Mouse (Mus musculus) embryonic facial prominence, embryonic 15.5 days (tissue): ENCODE results near the gene Gm281. TPM values are rescaled to one million over a fixed set of nuclear protein-coding genes. Genes with fewer than 3 reads are reported as not detected.

Experiments used
- ATAC-seq: fragments of 200-750 bp; cut with Nextera tagmentation; 2 replicates; pipeline ENCODE4 v1.8.0; 2017; ENCODE audit warnings: low read depth, moderate TSS enrichment; ENCODE audit not compliant: insufficient number of reproducible peaks, low FRiP score, low TSS enrichment
- H3K27ac ChIP-seq: fragments of 300-500 bp; sonication (generic); replicated peaks from 2 replicates; pipeline ENCODE4 v1.5.1; 2015; ENCODE audit warnings: mild to moderate bottlenecking, inconsistent platforms
- H3K27me3 ChIP-seq: fragments of 300-500 bp; sonication (generic); 2 replicates; pipeline ENCODE4 v1.6.1; 2015; ENCODE audit warnings: inconsistent platforms
- H3K36me3 ChIP-seq: fragments of 300-500 bp; sonication (generic); 2 replicates; pipeline ENCODE4 v1.6.1; 2015; ENCODE audit warnings: mild to moderate bottlenecking, inconsistent platforms
- H3K4me1 ChIP-seq: fragments of 300-500 bp; sonication (generic); 2 replicates; pipeline ENCODE4 v1.6.1; 2015; ENCODE audit warnings: inconsistent platforms
- H3K4me2 ChIP-seq: fragments of 300-500 bp; sonication (generic); replicated peaks from 2 replicates; pipeline ENCODE4 v1.6.1; 2015; ENCODE audit warnings: mild to moderate bottlenecking, inconsistent platforms
- H3K4me3 ChIP-seq: fragments of 300-500 bp; sonication (generic); replicated peaks from 2 replicates; pipeline ENCODE4 v1.5.1; 2015; ENCODE audit warnings: mild to moderate bottlenecking, inconsistent platforms
- H3K9ac ChIP-seq: fragments of 300-500 bp; sonication (generic); 2 replicates; pipeline ENCODE4 v1.6.1; 2015; ENCODE audit warnings: inconsistent platforms
- H3K9me3 ChIP-seq: fragments of 300-500 bp; sonication (generic); replicated peaks from 2 replicates; pipeline ENCODE4 v1.6.1; 2016; ENCODE audit warnings: inconsistent platforms
- WGBS: fragments of 180-500 bp; shearing (Covaris S2); methylation state at CpG from one replicate; pipeline ENCODE4 v1.1.7; 2015; 5-methylcytosine and 5-hydroxymethylcytosine counted together
- microRNA-seq: library from miRNA; unstranded; fragments of <30 nt; microRNA quantifications from one replicate; pipeline ENCODE4, GENCODE M21; 2016; ENCODE audit warnings: borderline number of aligned reads
- polyA plus RNA-seq: library from polyadenylated mRNA; unstranded; fragments of >200 nt; fragmentation: Nextera tagmentation; extraction: Ambion mirVana; gene quantifications from 2 replicates; pipeline ENCODE4 v1.2.1, GENCODE M21; 2015

The Gm281 gene
- polyA plus RNA-seq, 1 experiment from 2014 or later: 1.5 TPM

DNA sequence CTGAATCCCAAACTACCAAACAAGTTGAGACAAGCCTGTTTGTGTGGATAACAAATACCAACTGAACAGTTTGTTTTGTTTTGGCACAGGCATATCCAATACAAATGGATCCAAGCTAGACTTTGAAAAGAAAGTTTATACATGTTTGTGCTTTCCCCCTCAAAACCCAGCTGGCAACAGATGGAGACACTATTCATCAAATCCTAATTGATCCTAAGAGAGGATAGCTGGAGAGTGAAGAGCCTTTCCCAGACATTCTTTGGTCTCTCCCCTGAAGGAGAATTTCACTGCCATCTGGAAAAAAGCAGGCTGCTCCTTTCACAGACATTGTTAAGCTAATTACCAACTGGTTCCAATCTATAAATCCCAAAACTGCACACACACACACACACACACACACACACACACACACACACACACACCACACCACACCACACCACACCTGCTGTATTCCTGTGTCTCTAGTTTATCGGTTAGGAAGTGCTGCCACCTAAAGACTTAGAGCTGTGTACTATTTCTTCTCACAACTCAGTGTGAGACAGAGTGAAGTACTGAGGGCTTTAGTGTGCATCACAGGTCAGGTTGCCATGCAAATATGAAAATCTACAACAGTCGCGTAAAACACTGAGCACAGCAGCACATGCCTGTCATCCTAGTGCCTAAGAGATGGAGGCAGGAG is 101.3 kb downstream of the Gm281 start:
- no peak overlapping the region for H3K4me2 ChIP-seq
- H3K4me1 ChIP-seq: no peaks in the 10 kb centered on the region
- WGBS: 64% methylated on average over 3 of the region's 3 CpGs
- H3K27me3 ChIP-seq: no peaks in the 10 kb centered on the region
- no peaks in the 10 kb centered on the region for H3K36me3 ChIP-seq
- peak; percentile 34 for ATAC-seq
- H3K9ac ChIP-seq: no peak overlapping the region
- no peaks in the 10 kb centered on the region for H3K9me3 ChIP-seq
- no peak overlapping the region for H3K27ac ChIP-seq
- H3K4me3 ChIP-seq: no peak overlapping the region

DNA sequence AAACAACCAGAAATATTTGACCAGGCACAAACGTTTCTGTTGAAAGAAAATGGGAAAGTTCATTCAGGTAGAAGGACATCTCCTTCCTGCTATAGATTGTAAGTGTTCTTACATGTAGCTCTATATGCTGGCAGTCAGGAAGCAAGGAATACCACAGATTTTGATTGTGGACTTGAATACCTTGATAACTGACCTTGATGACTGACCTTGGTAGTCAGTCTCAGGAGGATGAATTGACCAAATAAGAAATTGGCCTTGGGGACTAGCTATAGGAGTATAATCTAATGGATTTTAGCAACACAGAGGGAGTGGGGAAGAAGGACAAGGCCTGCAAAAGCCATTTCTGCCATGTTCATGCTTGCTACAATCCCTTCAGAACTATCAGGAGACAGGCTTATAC is 123.8 kb downstream of the Gm281 start:
- 15% methylated on average over 1 of the region's 1 CpGs for WGBS
- H3K4me3 ChIP-seq: no peak overlapping the region
- no peaks in the 10 kb centered on the region for H3K9me3 ChIP-seq
- no peak overlapping the region for H3K4me2 ChIP-seq
- no peak overlapping the region for H3K27ac ChIP-seq
- H3K4me1 ChIP-seq: no peaks in the 10 kb centered on the region
- no peaks in the 10 kb centered on the region for H3K27me3 ChIP-seq
- ATAC-seq: no peak
- H3K36me3 ChIP-seq: no peaks in the 10 kb centered on the region
- no peak overlapping the region for H3K9ac ChIP-seq

DNA sequence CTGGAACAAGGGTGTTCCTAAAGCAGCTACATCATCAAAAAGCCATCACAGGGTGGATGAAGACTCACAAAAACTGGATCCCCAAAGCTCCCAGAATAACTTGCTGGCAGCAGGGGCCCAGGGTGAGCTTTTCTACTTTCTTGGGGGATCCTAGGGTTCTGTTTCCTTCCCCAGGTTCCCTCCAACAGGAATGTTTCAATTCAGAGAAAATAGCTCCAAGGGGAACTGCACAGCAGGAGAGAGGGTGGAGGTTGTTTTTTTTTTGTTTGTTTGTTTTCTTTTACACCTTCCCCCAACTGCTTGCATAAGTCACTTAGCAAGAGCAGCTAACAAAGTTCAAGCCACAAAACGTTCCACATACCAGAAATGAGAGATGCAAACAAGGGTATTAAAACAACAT is 124.3 kb downstream of the Gm281 start:
- no peak overlapping the region for H3K4me2 ChIP-seq
- ATAC-seq: no peak
- H3K27me3 ChIP-seq: no peaks in the 10 kb centered on the region
- no peaks in the 10 kb centered on the region for H3K36me3 ChIP-seq
- no peak overlapping the region for H3K4me3 ChIP-seq
- no peaks in the 10 kb centered on the region for H3K9me3 ChIP-seq
- no peak overlapping the region for H3K9ac ChIP-seq
- no peak overlapping the region for H3K27ac ChIP-seq
- 11% methylated on average over 1 of the region's 1 CpGs for WGBS
- H3K4me1 ChIP-seq: no peaks in the 10 kb centered on the region

- H3K27ac ChIP-seq: no peak overlapping the region
- no peak for ATAC-seq
- H3K36me3 ChIP-seq: no peaks in the 10 kb centered on the region
- no peaks in the 10 kb centered on the region for H3K9me3 ChIP-seq
- no peaks in the 10 kb centered on the region for H3K4me1 ChIP-seq
- H3K4me3 ChIP-seq: no peak overlapping the region
- H3K27me3 ChIP-seq: no peaks in the 10 kb centered on the region
- H3K4me2 ChIP-seq: no peak overlapping the region
- 41% methylated on average over 4 of the region's 4 CpGs for WGBS
- no peak overlapping the region for H3K9ac ChIP-seq
These were observed 131.3 kb downstream of the Gm281 start for GRCm38 (mm10) chr14:13782970-13783369.

DNA sequence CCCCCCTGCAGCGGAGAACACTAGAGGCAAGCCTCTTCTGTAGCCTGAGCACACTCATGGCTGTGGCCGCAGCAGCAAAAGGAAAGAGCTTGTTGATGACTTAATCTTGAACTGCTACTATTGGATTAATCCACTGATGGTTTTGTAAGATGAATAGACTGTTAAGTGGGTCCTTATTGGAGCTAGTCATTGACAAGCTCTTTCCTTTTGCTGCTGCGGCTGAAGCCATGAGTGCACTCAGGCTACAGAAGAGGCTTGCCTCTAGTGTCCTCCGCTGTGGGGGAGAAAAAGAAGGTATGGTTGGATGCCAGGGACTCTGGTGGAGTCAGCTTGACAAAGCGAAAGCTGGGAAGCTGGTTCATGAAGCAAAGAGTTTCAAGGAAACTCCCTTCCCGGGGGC is 135.9 kb downstream of the Gm281 start:
- Histone ChIP-seq H3K4me1 (no peaks in the 10 kb centered on the region), H3K9ac (no peak overlapping the region), H3K27me3 (no peaks in the 10 kb centered on the region), H3K4me2 (no peak overlapping the region), H3K36me3 (no peaks in the 10 kb centered on the region), H3K27ac (no peak overlapping the region), H3K9me3 (no peaks in the 10 kb centered on the region), H3K4me3 (no peak overlapping the region)
- WGBS: 72% methylated on average over 5 of the region's 6 CpGs
- no peak for ATAC-seq

DNA sequence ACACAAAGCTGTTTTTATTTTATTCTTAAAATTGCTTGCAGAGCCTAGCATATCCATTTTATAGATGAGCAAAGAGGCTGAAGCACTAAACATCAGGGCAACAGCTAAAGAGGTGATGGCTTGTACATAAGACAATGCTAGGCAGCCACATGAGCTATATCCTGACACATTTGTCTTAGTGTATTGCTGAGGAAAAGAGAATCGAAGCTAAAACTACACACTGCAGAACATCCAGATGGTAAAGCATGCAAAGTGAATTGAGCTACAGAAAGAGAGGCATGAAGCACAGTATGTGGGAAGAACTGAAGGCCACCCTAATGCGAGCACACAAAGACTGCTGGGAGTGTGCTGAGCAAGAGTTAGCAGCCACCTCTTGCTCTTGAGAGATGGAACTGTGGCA is 143.1 kb downstream of the Gm281 start:
- Histone ChIP-seq H3K4me1 (peaks cover 13% of the 10 kb centered on the region; the same call in 1 of the 2 replicates), H3K27me3 (no peaks in the 10 kb centered on the region), H3K4me2 (no peak overlapping the region), H3K9ac (no peak overlapping the region), H3K36me3 (no peaks in the 10 kb centered on the region), H3K27ac (no peak overlapping the region), H3K9me3 (no peaks in the 10 kb centered on the region), H3K4me3 (no peak overlapping the region)
- 62% methylated on average over 2 of the region's 2 CpGs for WGBS
- ATAC-seq: 0 out of 2 replicates have a peak, but pooled peaks have one; percentile 29

GRCm38 (mm10) chr14:13770686-13771085 is 143.6 kb downstream of the Gm281 start:
- Histone ChIP-seq H3K27ac (no peak overlapping the region), H3K9ac (no peak overlapping the region), H3K36me3 (no peaks in the 10 kb centered on the region), H3K4me3 (no peak overlapping the region), H3K4me1 (peaks cover 13% of the 10 kb centered on the region; the same call in 1 of the 2 replicates), H3K4me2 (no peak overlapping the region), H3K9me3 (no peaks in the 10 kb centered on the region), H3K27me3 (no peaks in the 10 kb centered on the region)
- peak; percentile 87 for ATAC-seq
- 0% methylated on average over 1 of the region's 1 CpGs for WGBS

Small RNA genes lying within 50 kb of the gene (microRNA-seq; reads per million reads assigned to microRNA genes)
- gene Gm27506: not detected

Other genes with a start within 250 kb of the Gm281 start
- 3.2 and 4.9 TPM in 2 replicates for gene Sntn, start 243.6 kb downstream of the Gm281 start, polyA plus RNA-seq
- 4.8 and 6.2 TPM in 2 replicates for gene Atxn7, start 47.0 kb upstream of the Gm281 start, polyA plus RNA-seq
- 160 and 169 TPM in 2 replicates for gene Thoc7, start 47.4 kb upstream of the Gm281 start, polyA plus RNA-seq
- 203 and 215 TPM in 2 replicates for gene Psmd6, start 206.5 kb upstream of the Gm281 start, polyA plus RNA-seq